Mouse (Mus musculus) midbrain, embryonic 10.5 days (tissue): Measurements from ENCODE around the gene Olfr978. TPM values are rescaled to one million over a fixed set of nuclear protein-coding genes. Genes with fewer than 3 reads are reported as not detected.
"Not testable (repeated sequence)": the region's sequence is repeated elsewhere in the genome, so short reads cannot be mapped to it uniquely, and the experiment has no call there.

Experiments
- DNase-seq: peaks from one replicate; pipeline ENCODE4 v3.0.0-alpha.2; 2017; ENCODE audit warnings: low spot score
- H3K27ac ChIP-seq: fragments of 300-500 bp; sonication (generic); replicated peaks from 2 replicates; pipeline ENCODE4 v1.5.1; 2016; ENCODE audit warnings: mild to moderate bottlenecking
- H3K27me3 ChIP-seq: fragments of 300-500 bp; sonication (generic); 2 replicates; pipeline ENCODE4 v1.6.1; 2016; ENCODE audit warnings: low read depth, mild to moderate bottlenecking; ENCODE audit not compliant: poor library complexity, severe bottlenecking
- H3K36me3 ChIP-seq: fragments of 300-500 bp; sonication (generic); 2 replicates; pipeline ENCODE4 v1.6.1; 2016; ENCODE audit warnings: mild to moderate bottlenecking, moderate library complexity
- H3K4me1 ChIP-seq: fragments of 300-500 bp; sonication (generic); 2 replicates; pipeline ENCODE4 v1.6.1; 2016
- H3K4me3 ChIP-seq: fragments of 300-500 bp; sonication (generic); 2 replicates; pipeline ENCODE4 v1.5.1; 2016; ENCODE audit warnings: mild to moderate bottlenecking, moderate library complexity
- H3K9me3 ChIP-seq: fragments of 300-500 bp; sonication (generic); replicated peaks from 2 replicates; pipeline ENCODE4 v1.6.1; 2016; ENCODE audit warnings: mild to moderate bottlenecking
- WGBS: fragments of 180-500 bp; shearing (Covaris S2); methylation state at CpG from one replicate; pipeline ENCODE4 v1.1.7; 2016; 5-methylcytosine and 5-hydroxymethylcytosine counted together
- polyA plus RNA-seq: library from polyadenylated mRNA; unstranded; fragments of >200 nt; fragmentation: Nextera tagmentation; extraction: Ambion mirVana; gene quantifications from 2 replicates; pipeline ENCODE4 v1.2.1, GENCODE M21; 2016

Olfr978 gene
- not detected in 2 replicates for polyA plus RNA-seq

DNA sequence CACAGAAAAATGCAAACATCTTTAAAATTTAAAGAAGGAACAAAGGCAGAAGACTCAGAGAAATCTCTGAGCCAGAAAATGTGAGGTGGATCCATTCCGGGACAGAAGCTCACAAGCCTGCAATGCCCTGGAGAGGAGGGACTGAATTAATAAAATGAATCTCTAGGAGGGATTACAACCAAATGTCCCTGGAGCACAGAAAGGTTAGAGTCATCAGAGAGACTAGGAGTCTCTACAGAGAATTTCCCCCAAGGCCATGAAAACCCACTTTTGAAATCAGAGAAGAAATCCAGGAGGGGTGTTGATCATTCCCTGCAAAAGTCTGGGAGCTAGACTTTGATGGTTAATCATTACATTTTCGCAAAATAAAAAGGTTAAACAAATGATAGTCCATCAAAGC is at the start of gene Olfr978:
Olfr978 (plus strand) TSS at position 301 of the 400 bp plus-strand sequence.
- H3K27ac ChIP-seq, result no peak within 1 kb of the TSS
- H3K4me1 ChIP-seq, result no peaks in the 10 kb centered on the region
- WGBS, result 80% methylated on average over 2 of the region's 2 CpGs
- H3K27me3 ChIP-seq, result no peaks in the 10 kb centered on the region
- no peak for DNase-seq
- no peaks in the 10 kb centered on the region for H3K9me3 ChIP-seq
- H3K36me3 ChIP-seq, result no peaks in the 10 kb centered on the region
- H3K4me3 ChIP-seq, result no peak within 1 kb of the TSS

- no peaks in the 10 kb centered on the region for H3K27me3 ChIP-seq
- DNase-seq, result no peak
- H3K9me3 ChIP-seq, result no peaks in the 10 kb centered on the region
- H3K36me3 ChIP-seq, result no peaks in the 10 kb centered on the region
- 73% methylated on average over 1 of the region's 1 CpGs for WGBS
- no peaks in the 10 kb centered on the region for H3K4me1 ChIP-seq
- no peak within 1 kb of the TSS for H3K4me3 ChIP-seq
- H3K27ac ChIP-seq, result no peak within 1 kb of the TSS
These were observed 40.0 kb upstream of the Olfr978 start, which contains the start of gene Olfr975 for GRCm38 (mm10) chr9:39951946-39952345. Gene Olfr975 (minus strand): TSS chr9:39952046.

- 82% methylated on average over 8 of the region's 9 CpGs for WGBS
- not testable (repeated sequence) for H3K9me3 ChIP-seq, H3K36me3 ChIP-seq, DNase-seq, H3K27ac ChIP-seq, H3K4me3 ChIP-seq, H3K27me3 ChIP-seq, H3K4me1 ChIP-seq
These were observed 30.9 kb upstream of the Olfr978 start, which contains the start of gene Olfr976 for GRCm38 (mm10) chr9:39961033-39961432. Gene Olfr976 (minus strand): TSS chr9:39961133.

GRCm38 (mm10) chr9:39976581-39977145 is 15.2 kb upstream of the Olfr978 start:
- WGBS, result 86% methylated on average over 1 of the region's 1 CpGs
- not testable (repeated sequence) for H3K9me3 ChIP-seq, H3K4me3 ChIP-seq, DNase-seq, H3K36me3 ChIP-seq, H3K27ac ChIP-seq, H3K4me1 ChIP-seq, H3K27me3 ChIP-seq

GRCm38 (mm10) chr9:40003365-40003764 is 11.5 kb downstream of the Olfr978 start, which contains the start of gene Olfr979:
Gene Olfr979 (minus strand): TSS chr9:40003465.
- no peaks in the 10 kb centered on the region for H3K4me1 ChIP-seq
- H3K9me3 ChIP-seq, result no peaks in the 10 kb centered on the region
- DNase-seq, result no peak
- no peak within 1 kb of the TSS for H3K27ac ChIP-seq
- WGBS, result 90% methylated on average over 1 of the region's 1 CpGs
- no peaks in the 10 kb centered on the region for H3K36me3 ChIP-seq
- H3K4me3 ChIP-seq, result no peak within 1 kb of the TSS
- H3K27me3 ChIP-seq, result no peaks in the 10 kb centered on the region

GRCm38 (mm10) chr9:40009482-40009881 is 17.6 kb downstream of the Olfr978 start, which contains the start of gene Olfr980:
Gene Olfr980 (minus strand): TSS chr9:40009582.
- WGBS, result 86% methylated on average over 1 of the region's 1 CpGs

GRCm38 (mm10) chr9:40021164-40021563 is 29.3 kb downstream of the Olfr978 start, which contains the start of gene Olfr981:
Gene Olfr981 (plus strand): TSS chr9:40021464.
- Histone ChIP-seq H3K36me3 (no peaks in the 10 kb centered on the region), H3K27me3 (no peaks in the 10 kb centered on the region), H3K9me3 (no peaks in the 10 kb centered on the region), H3K27ac (no peak within 1 kb of the TSS), H3K4me3 (no peak within 1 kb of the TSS), H3K4me1 (no peaks in the 10 kb centered on the region)
- DNase-seq, result no peak
- 61% methylated on average over 2 of the region's 2 CpGs for WGBS

More at GRCm38 (mm10) chr9:40009482-40009881, 17.6 kb downstream of the Olfr978 start, which contains the start of gene Olfr980:
- Histone ChIP-seq H3K4me3 (no peak within 1 kb of the TSS), H3K4me1 (no peaks in the 10 kb centered on the region), H3K36me3 (no peaks in the 10 kb centered on the region), H3K9me3 (no peaks in the 10 kb centered on the region), H3K27ac (no peak within 1 kb of the TSS), H3K27me3 (no peaks in the 10 kb centered on the region)
- DNase-seq, result no peak

Other genes with a start within 250 kb of the Olfr978 start
- gene Olfr967, start 245.9 kb upstream of the Olfr978 start, polyA plus RNA-seq, result not detected in 2 replicates
- not detected in 2 replicates for gene Olfr968, start 208.9 kb upstream of the Olfr978 start, polyA plus RNA-seq
- gene Olfr969, start 201.2 kb upstream of the Olfr978 start, polyA plus RNA-seq, result not detected in 2 replicates
- gene Olfr970, start 183.3 kb upstream of the Olfr978 start, polyA plus RNA-seq, result not detected in 2 replicates
- not detected in 2 replicates for gene Olfr971, start 155.2 kb upstream of the Olfr978 start, polyA plus RNA-seq
- not detected in 2 replicates for gene Olfr972, start 125.7 kb upstream of the Olfr978 start, polyA plus RNA-seq
- not detected in 2 replicates for gene Olfr229, start 84.8 kb upstream of the Olfr978 start, polyA plus RNA-seq
- gene Olfr974, start 54.6 kb upstream of the Olfr978 start, polyA plus RNA-seq, result not detected in 2 replicates
- gene Olfr975, start 40.1 kb upstream of the Olfr978 start, polyA plus RNA-seq, result not detected in 2 replicates
- gene Olfr976, start 31.0 kb upstream of the Olfr978 start, polyA plus RNA-seq, result not detected in 2 replicates
- not detected in 2 replicates for gene Olfr979, start 11.4 kb downstream of the Olfr978 start, polyA plus RNA-seq
- gene Olfr980, start 17.5 kb downstream of the Olfr978 start, polyA plus RNA-seq, result not detected in 2 replicates
- gene Olfr981, start 29.4 kb downstream of the Olfr978 start, polyA plus RNA-seq, result not detected in 2 replicates
- gene Olfr982, start 81.7 kb downstream of the Olfr978 start, polyA plus RNA-seq, result not detected in 2 replicates
- not detected in 2 replicates for gene Olfr983, start 101.5 kb downstream of the Olfr978 start, polyA plus RNA-seq
- gene Olfr984, start 122.1 kb downstream of the Olfr978 start, polyA plus RNA-seq, result not detected in 2 replicates
- not detected in 2 replicates for gene Olfr985, start 138.1 kb downstream of the Olfr978 start, polyA plus RNA-seq
- gene Tmem225, start 156.0 kb downstream of the Olfr978 start, polyA plus RNA-seq, result not detected in 2 replicates
- gene Olfr986, start 188.8 kb downstream of the Olfr978 start, polyA plus RNA-seq, result not detected in 2 replicates
- 7.0 and 7.1 TPM in 2 replicates for gene Zfp202, start 200.2 kb downstream of the Olfr978 start, polyA plus RNA-seq